Mouse (Mus musculus) MEL (cell line): ENCODE results near the gene Aqp6.

ENCODE experiments used
- CTCF ChIP-seq, 3 experiments: IDR thresholded peaks in 2 of 3; conservative IDR thresholded peaks in 1 of 3; 2 replicates each; pipeline ENCODE4 v1.5.1; 2011 to 2012; ENCODE audit warnings: low read length in 3 of 3, low read depth in 2 of 3, mild to moderate bottlenecking in 2 of 3, improper control_type of control experiment in 1 of 3, inconsistent platforms in 1 of 3, mixed read lengths in 1 of 3, moderate library complexity in 1 of 3; ENCODE audit not compliant: control insufficient read depth in 1 of 3, insufficient read depth in 1 of 3, poor library complexity in 1 of 3, severe bottlenecking in 1 of 3
- E2F4 ChIP-seq: IDR thresholded peaks from 2 replicates; pipeline ENCODE4 v1.6.1; 2011; ENCODE audit warnings: low read depth, low read length, improper control_type of control experiment, borderline replicate concordance
- EP300 ChIP-seq, 2 experiments: IDR thresholded peaks; 2 replicates each; pipeline ENCODE4 v1.6.1; 2011; ENCODE audit warnings: improper control_type of control experiment in 2 of 2, low read length in 2 of 2, low read depth in 1 of 2, mild to moderate bottlenecking in 1 of 2
- POLR2A ChIP-seq, 2 experiments: IDR thresholded peaks; 2 replicates each; pipeline ENCODE4 v1.6.1; 2011 to 2012; ENCODE audit warnings: low read length in 2 of 2, mild to moderate bottlenecking in 2 of 2, control low read depth in 1 of 2, improper control_type of control experiment in 1 of 2, low read depth in 1 of 2, moderate library complexity in 1 of 2; ENCODE audit not compliant: control insufficient read depth in 1 of 2, insufficient read depth in 1 of 2, poor library complexity in 1 of 2
- POLR2AphosphoS2 ChIP-seq: IDR thresholded peaks from 2 replicates; pipeline ENCODE4 v1.6.1; 2011; ENCODE audit warnings: low read length, improper control_type of control experiment
- RCOR1 ChIP-seq: IDR thresholded peaks from 2 replicates; pipeline ENCODE4 v1.6.1; 2012; ENCODE audit warnings: low read depth, mild to moderate bottlenecking, inconsistent platforms, low read length, improper control_type of control experiment
- ZNF384 ChIP-seq: IDR thresholded peaks from 2 replicates; pipeline ENCODE4 v1.6.1; 2012; ENCODE audit warnings: low read depth, mild to moderate bottlenecking, inconsistent platforms, low read length, improper control_type of control experiment

GRCm38 (mm10) chr15:99594951-99595350 is 6.2 kb upstream of the Aqp6 start:
- no peak for TF ChIP-seq POLR2AphosphoS2
- TF ChIP-seq RCOR1 = no peak
- no peak for TF ChIP-seq CTCF (IDR thresholded peaks at IDR 0.05 in 2 of 3, conservative IDR thresholded peaks at IDR 0.05 in 1 of 3; ENCODE audit: control insufficient read depth in 1 of 3, insufficient read depth in 1 of 3, low read depth in 2 of 3, low read length in 3 of 3, poor library complexity in 1 of 3, severe bottlenecking in 1 of 3)
- no peak for TF ChIP-seq EP300 (IDR thresholded peaks at IDR 0.05; ENCODE audit: low read depth in 1 of 2, low read length in 2 of 2)
- TF ChIP-seq ZNF384 = no peak
- no peak for TF ChIP-seq E2F4
- no peak for TF ChIP-seq POLR2A (IDR thresholded peaks at IDR 0.05; ENCODE audit: control insufficient read depth in 1 of 2, insufficient read depth in 1 of 2, low read depth in 1 of 2, low read length in 2 of 2, poor library complexity in 1 of 2)
